In the genomic region with DNA sequence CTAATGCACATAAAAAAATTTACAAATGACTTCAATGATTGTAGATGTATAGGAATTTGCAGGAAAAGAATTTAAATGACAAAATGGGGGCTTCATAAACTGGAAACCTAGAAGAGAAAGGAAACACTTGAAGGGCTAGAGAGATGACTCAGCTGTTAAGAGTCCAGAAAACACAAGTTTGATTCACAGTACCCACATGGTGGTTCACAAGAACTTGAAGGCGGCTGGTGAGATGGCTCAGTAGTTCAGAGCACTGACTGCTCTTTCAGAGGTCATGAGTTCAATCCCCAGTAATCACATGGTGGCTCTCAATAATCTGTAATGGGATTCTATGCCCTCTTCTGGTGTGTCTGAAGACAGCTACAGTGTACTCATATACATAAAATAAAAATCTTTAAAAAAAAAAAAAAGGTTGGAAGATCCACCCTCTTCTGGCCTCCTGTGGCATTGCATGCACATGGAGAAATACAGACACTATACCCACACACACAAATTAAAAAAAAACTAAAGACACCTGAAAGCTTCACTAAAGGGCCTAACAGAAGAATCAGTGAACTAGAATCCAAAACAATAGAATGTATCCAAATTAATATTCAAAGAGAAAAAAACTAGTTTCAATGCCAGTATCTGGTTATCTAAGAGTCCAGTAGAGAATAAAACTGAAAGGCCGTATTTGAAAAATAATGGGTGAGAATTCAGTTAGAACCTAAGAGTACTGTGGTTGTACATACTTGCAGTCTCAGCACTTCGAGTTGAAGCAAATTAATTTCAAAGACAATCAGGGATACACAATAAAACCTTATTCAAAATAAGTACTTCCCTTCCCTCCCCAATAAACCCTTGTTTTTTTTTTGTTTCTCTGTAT, we compare ENCODE assay signal across 18 mouse cellular contexts. TPM values are rescaled to one million over a fixed set of nuclear protein-coding genes. Genes with fewer than 3 reads are reported as not detected.
DNase-seq lines count a peak whose midpoint lies in the region; ATAC-seq and TF ChIP-seq lines count a peak whose summit lies in the region.
"Had no signal": no experiment of that assay in that cellular context is flagged by ENCODE, and none has a peak within 500 bp of the region (broad histone marks: within the 10 kb centered on the region; RNA-seq: fewer than 3 reads in every experiment).

No protein-coding gene starts in this region.

- 84% methylated on average over 3 of the region's 3 CpGs for WGBS in forebrain, postnatal 0 days
- 88% methylated on average over 3 of the region's 3 CpGs for WGBS in forebrain, embryonic 16.5 days
- WGBS in forebrain, embryonic 14.5 days: 81% methylated on average over 3 of the region's 3 CpGs

- no peak overlapping the region for H3K4me2 ChIP-seq in forebrain, postnatal 0 days (ENCODE audit: low read depth)
- H3K4me2 ChIP-seq in forebrain, embryonic 16.5 days (ENCODE audit: low read length): no peak overlapping the region
- H3K4me2 ChIP-seq in forebrain, embryonic 14.5 days (ENCODE audit: low read length): no peak overlapping the region
- H3K4me2 ChIP-seq: embryonic facial prominence, embryonic 15.5 days; forebrain, embryonic 12.5 days; hindbrain, embryonic 14.5 days; limb, embryonic 15.5 days had no signal

- no peak overlapping the region for H3K27ac ChIP-seq in forebrain, postnatal 0 days (ENCODE audit: low read depth, low read length)
- H3K27ac ChIP-seq in forebrain, embryonic 16.5 days (ENCODE audit: low read length): no peak overlapping the region
- no peak overlapping the region for H3K27ac ChIP-seq in left cerebral cortex, adult 2 months
- no peak overlapping the region for H3K27ac ChIP-seq in forebrain, embryonic 14.5 days (ENCODE audit: low read depth, low read length)
- H3K27ac ChIP-seq: embryonic facial prominence, embryonic 15.5 days; forebrain, embryonic 12.5 days; hindbrain, embryonic 14.5 days; limb, embryonic 15.5 days had no signal

- peak; percentile 50 for ATAC-seq in forebrain, postnatal 0 days
- ATAC-seq in forebrain, embryonic 16.5 days: no peak
- no peak for ATAC-seq in forebrain, embryonic 14.5 days

- no peaks in the 10 kb centered on the region for H3K27me3 ChIP-seq in forebrain, postnatal 0 days (ENCODE audit: insufficient read depth, low read length)
- no peaks in the 10 kb centered on the region for H3K27me3 ChIP-seq in forebrain, embryonic 16.5 days (replicated peaks; ENCODE audit: control insufficient read depth, insufficient read depth, low read length)
- no peaks in the 10 kb centered on the region for H3K27me3 ChIP-seq in forebrain, embryonic 14.5 days (replicated peaks; ENCODE audit: control insufficient read depth, insufficient read depth, low read length)
- H3K27me3 ChIP-seq: embryonic facial prominence, embryonic 15.5 days; forebrain, embryonic 12.5 days; limb, embryonic 15.5 days had no signal

- no peak for DNase-seq in forebrain, postnatal 0 days
- no peak for DNase-seq in left cerebral cortex, adult 2 months (ENCODE audit: extremely low spot score in 1 of 2, low spot score in 2 of 2)
- no peak for DNase-seq in left cerebral cortex, postnatal 4 days
- peak; percentile 36 for DNase-seq in 3134 (ENCODE audit: extremely low read depth, insufficient read length, low spot score)
- DNase-seq in NIH3T3 (ENCODE audit: low read depth): peak; percentile 33
- DNase-seq in forebrain, embryonic 14.5 days (ENCODE audit: low spot score): no peak
- no peak for DNase-seq in adrenal gland, postnatal 14 days
- DNase-seq: cerebellum, adult 18-20 months; heart, postnatal 14 days; lung, postnatal 10 days had no signal

- no peak overlapping the region for H3K9ac ChIP-seq in forebrain, postnatal 0 days
- H3K9ac ChIP-seq in forebrain, embryonic 16.5 days (replicated peaks; ENCODE audit: low read depth, low read length): no peak overlapping the region
- H3K9ac ChIP-seq in forebrain, embryonic 14.5 days (ENCODE audit: low read length): no peak overlapping the region
- H3K9ac ChIP-seq: embryonic facial prominence, embryonic 15.5 days; forebrain, embryonic 12.5 days; hindbrain, embryonic 14.5 days; limb, embryonic 15.5 days had no signal

- H3K36me3 ChIP-seq in forebrain, postnatal 0 days (ENCODE audit: insufficient read depth): peaks cover 42% of the 10 kb centered on the region
- peaks cover 32% of the 10 kb centered on the region for H3K36me3 ChIP-seq in forebrain, embryonic 16.5 days (ENCODE audit: control insufficient read depth, insufficient read depth)
- peaks cover 56% of the 10 kb centered on the region for H3K36me3 ChIP-seq in forebrain, embryonic 14.5 days (ENCODE audit: control insufficient read depth, insufficient read depth, low read length)

- H3K4me3 ChIP-seq in forebrain, postnatal 0 days (ENCODE audit: low read depth, low read length): no peak overlapping the region
- no peak overlapping the region for H3K4me3 ChIP-seq in forebrain, embryonic 16.5 days (replicated peaks; ENCODE audit: low read length)
- H3K4me3 ChIP-seq in left cerebral cortex, adult 2 months: no peak overlapping the region
- no peak overlapping the region for H3K4me3 ChIP-seq in forebrain, embryonic 14.5 days (ENCODE audit: low read depth, low read length)
- H3K4me3 ChIP-seq: embryonic facial prominence, embryonic 15.5 days; forebrain, embryonic 12.5 days; limb, embryonic 15.5 days; myocyte had no signal

- H3K4me1 ChIP-seq in forebrain, postnatal 0 days (ENCODE audit: insufficient read depth): no peaks in the 10 kb centered on the region
- H3K4me1 ChIP-seq in forebrain, embryonic 16.5 days (replicated peaks; ENCODE audit: control insufficient read depth, insufficient read depth, low read length): no peaks in the 10 kb centered on the region
- no peaks in the 10 kb centered on the region for H3K4me1 ChIP-seq in forebrain, embryonic 14.5 days (ENCODE audit: control insufficient read depth, insufficient read depth, low read length)
- H3K4me1 ChIP-seq: embryonic facial prominence, embryonic 15.5 days; forebrain, embryonic 12.5 days; limb, embryonic 15.5 days had no signal

- TF ChIP-seq CTCF in forebrain, postnatal 0 days (IDR thresholded peaks at IDR 0.05; ENCODE audit: low read depth): peak; percentile 46
- peak; percentile 41 for TF ChIP-seq CTCF in left cerebral cortex, adult 2 months (IDR thresholded peaks at IDR 0.05)

- intact Hi-C loops in left cerebral cortex, adult 2 months (cut with DNase I): no loop called here
- intact Hi-C loops in left cerebral cortex, postnatal 4 days (cut with DNase I): no loop called here

- H3K9me3 ChIP-seq in forebrain, postnatal 0 days (ENCODE audit: low read length): no peaks in the 10 kb centered on the region
- no peaks in the 10 kb centered on the region for H3K9me3 ChIP-seq in forebrain, embryonic 16.5 days (ENCODE audit: control insufficient read depth, low read length)
- no peaks in the 10 kb centered on the region for H3K9me3 ChIP-seq in forebrain, embryonic 14.5 days (replicated peaks; ENCODE audit: control insufficient read depth, low read length)
- H3K9me3 ChIP-seq: embryonic facial prominence, embryonic 15.5 days; forebrain, embryonic 12.5 days; limb, embryonic 15.5 days had no signal

RNA-seq across cellular contexts. Expression of gene Ncl, which starts 12.1 kb away (rescaled TPM):
- 35.9 and 50.6 TPM in 2 replicates for total RNA-seq in forebrain, postnatal 0 days (2014; rRNA removed)
- 164 and 210 TPM in 2 replicates for polyA plus RNA-seq in forebrain, postnatal 0 days (2015; fragmentation: Nextera tagmentation; extraction: Ambion mirVana)
- polyA plus RNA-seq in forebrain, embryonic 16.5 days (2015; fragmentation: Nextera tagmentation; extraction: Ambion mirVana): 227 and 228 TPM in 2 replicates
- total RNA-seq in left cerebral cortex, adult 2 months (2021): 100 to 1,000 TPM; 131 to 133 TPM
- 100 to 1,000 TPM; 232 to 249 TPM for total RNA-seq in left cerebral cortex, postnatal 4 days (2021)
- 122 and 124 TPM in 2 replicates for polyA plus RNA-seq in forebrain, embryonic 14.5 days (2014; fragmentation: Nextera tagmentation; extraction: Ambion mirVana)
- 330 and 396 TPM in 2 replicates for total RNA-seq in adrenal gland, postnatal 14 days (2021)

RNA-seq across cellular contexts. Expression of gene B3gnt7, which starts 44.5 kb away (rescaled TPM):
- 10.6 and 11.1 TPM in 2 replicates for total RNA-seq in forebrain, postnatal 0 days (2014; rRNA removed)
- 10.7 and 11.7 TPM in 2 replicates for polyA plus RNA-seq in forebrain, postnatal 0 days (2015; fragmentation: Nextera tagmentation; extraction: Ambion mirVana)
- polyA plus RNA-seq in forebrain, embryonic 16.5 days (2015; fragmentation: Nextera tagmentation; extraction: Ambion mirVana): 3.8 and 6.7 TPM in 2 replicates
- 1 to 10 TPM in 1 of 2 experiments, under 1 TPM in 1; 0.97 to 1.4 TPM for total RNA-seq in left cerebral cortex, adult 2 months (2021)
- 10 to 100 TPM; 10.0 to 10.6 TPM for total RNA-seq in left cerebral cortex, postnatal 4 days (2021)
- polyA plus RNA-seq in forebrain, embryonic 14.5 days (2014; fragmentation: Nextera tagmentation; extraction: Ambion mirVana): 3.9 and 4.1 TPM in 2 replicates
- 0.19 and 0.56 TPM in 2 replicates for total RNA-seq in adrenal gland, postnatal 14 days (2021)
- total RNA-seq: gastrocnemius, adult 18-20 months had no signal
- polyA plus RNA-seq: C2C12, myocyte had no signal

Comparison
In these comparisons a context has a peak if more than half of its experiments do, and no peak if none do; other contexts are left out.
1. DNase-seq: peak in 3134 (single experiment) and NIH3T3 (single experiment); none in forebrain, postnatal 0 days (single experiment), left cerebral cortex, adult 2 months (0 of 2), left cerebral cortex, postnatal 4 days (single experiment), forebrain, embryonic 14.5 days (single experiment) and adrenal gland, postnatal 14 days (single experiment).